Mouse (Mus musculus) kidney, embryonic 16.5 days (tissue): Measurements from ENCODE around the gene Selenot. TPM values are rescaled to one million over a fixed set of nuclear protein-coding genes. Genes with fewer than 3 reads are reported as not detected.

Source experiments
- ATAC-seq: fragments of 200-750 bp; cut with Nextera tagmentation; 2 replicates; pipeline ENCODE4 v1.8.0; 2017; ENCODE audit warnings: moderate TSS enrichment; ENCODE audit not compliant: low FRiP score, low TSS enrichment
- H3K27ac ChIP-seq: fragments of 300-500 bp; sonication (generic); 2 replicates; pipeline ENCODE4 v1.5.1; 2014; ENCODE audit warnings: low read length
- H3K27me3 ChIP-seq: fragments of 300-500 bp; sonication (generic); 2 replicates; pipeline ENCODE4 v1.6.1; 2014; ENCODE audit warnings: low read length, control low read depth, mixed read lengths; ENCODE audit not compliant: insufficient read depth
- H3K36me3 ChIP-seq: fragments of 300-500 bp; sonication (generic); 2 replicates; pipeline ENCODE4 v1.6.1; 2014; ENCODE audit warnings: low read length, control low read depth, mixed read lengths; ENCODE audit not compliant: insufficient read depth
- H3K4me1 ChIP-seq: fragments of 300-500 bp; sonication (generic); 2 replicates; pipeline ENCODE4 v1.6.1; 2014; ENCODE audit warnings: low read length, control low read depth, mixed read lengths; ENCODE audit not compliant: insufficient read depth
- H3K4me2 ChIP-seq: fragments of 300-500 bp; sonication (generic); replicated peaks from 2 replicates; pipeline ENCODE4 v1.6.1; 2014; ENCODE audit warnings: low read depth, low read length
- H3K4me3 ChIP-seq: fragments of 300-500 bp; sonication (generic); 2 replicates; pipeline ENCODE4 v1.5.1; 2014; ENCODE audit warnings: mild to moderate bottlenecking, low read length
- H3K9ac ChIP-seq: fragments of 300-500 bp; sonication (generic); replicated peaks from 2 replicates; pipeline ENCODE4 v1.6.1; 2014; ENCODE audit warnings: low read length
- H3K9me3 ChIP-seq: fragments of 300-500 bp; sonication (generic); 2 replicates; pipeline ENCODE4 v1.6.1; 2016; ENCODE audit warnings: low read length, control low read depth
- WGBS: fragments of 180-500 bp; shearing (Covaris S2); extraction: QIAGEN DNeasy Blood & Tissue Kit; methylation state at CpG from one replicate; pipeline ENCODE4 v1.1.7; 2014; 5-methylcytosine and 5-hydroxymethylcytosine counted together
- polyA plus RNA-seq: library from polyadenylated mRNA; unstranded; fragments of >200 nt; fragmentation: Nextera tagmentation; extraction: Ambion mirVana; gene quantifications from 2 replicates; pipeline ENCODE4 v1.2.1, GENCODE M21; 2015

Gene Selenot
- 24.3 and 27.3 TPM in 2 replicates for polyA plus RNA-seq

DNA sequence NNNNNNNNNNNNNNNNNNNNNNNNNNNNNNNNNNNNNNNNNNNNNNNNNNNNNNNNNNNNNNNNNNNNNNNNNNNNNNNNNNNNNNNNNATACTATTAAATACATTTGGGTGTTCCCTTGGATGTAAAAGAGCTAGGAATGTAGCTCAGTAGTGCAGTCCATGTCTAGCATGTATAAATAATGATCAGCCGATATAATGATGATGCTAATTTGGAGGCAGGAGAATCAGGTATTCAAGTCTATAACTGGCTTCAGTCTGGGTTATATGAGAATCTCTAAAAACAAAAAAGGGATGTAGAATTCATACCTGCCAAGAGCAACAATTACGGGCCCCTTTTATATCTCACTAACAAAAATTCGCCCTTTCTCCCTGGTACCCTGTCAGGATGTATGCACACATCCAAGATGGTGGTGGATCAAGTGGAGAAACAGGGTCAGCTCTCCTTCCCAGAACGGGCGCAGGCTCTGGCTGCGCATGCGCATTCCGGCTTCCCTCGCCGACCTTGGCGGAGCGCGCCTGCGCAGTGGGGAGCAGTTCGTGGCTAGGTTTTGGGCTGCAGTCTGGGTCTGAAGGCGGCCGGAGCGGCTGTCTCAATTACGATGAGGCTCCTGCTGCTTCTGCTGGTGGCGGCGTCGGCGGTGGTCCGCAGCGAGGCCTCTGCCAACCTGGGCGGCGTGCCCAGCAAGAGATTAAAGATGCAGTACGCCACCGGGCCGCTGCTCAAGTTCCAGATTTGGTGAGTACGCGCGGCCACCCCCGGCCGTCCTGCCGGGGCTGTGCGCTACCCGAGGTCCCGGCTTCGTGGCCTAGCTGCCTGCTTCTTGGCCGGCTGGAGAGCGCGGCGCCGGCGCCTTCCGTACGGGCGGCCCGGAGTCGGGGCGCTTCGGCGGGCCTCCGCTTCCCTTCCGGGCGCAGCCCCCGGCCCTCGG, at the start of gene Selenot:
Gene Selenot (plus strand): TSS at position 500 of the 930 bp plus-strand sequence.
- Histone ChIP-seq H3K27me3 (no peaks in the 10 kb centered on the region), H3K9ac (peak within 1 kb of the TSS; percentile 100), H3K4me1 (peaks cover 5% of the 10 kb centered on the region; the same call in 1 of the 2 replicates), H3K4me2 (peak within 1 kb of the TSS; percentile 60), H3K9me3 (no peaks in the 10 kb centered on the region), H3K36me3 (peaks cover 12% of the 10 kb centered on the region; the same call in 1 of the 2 replicates), H3K4me3 (peak within 1 kb of the TSS; percentile 90), H3K27ac (peak within 1 kb of the TSS; percentile 100)
- WGBS: 1% methylated on average over 59 of the region's 59 CpGs
- peak; percentile 95 for ATAC-seq

DNA sequence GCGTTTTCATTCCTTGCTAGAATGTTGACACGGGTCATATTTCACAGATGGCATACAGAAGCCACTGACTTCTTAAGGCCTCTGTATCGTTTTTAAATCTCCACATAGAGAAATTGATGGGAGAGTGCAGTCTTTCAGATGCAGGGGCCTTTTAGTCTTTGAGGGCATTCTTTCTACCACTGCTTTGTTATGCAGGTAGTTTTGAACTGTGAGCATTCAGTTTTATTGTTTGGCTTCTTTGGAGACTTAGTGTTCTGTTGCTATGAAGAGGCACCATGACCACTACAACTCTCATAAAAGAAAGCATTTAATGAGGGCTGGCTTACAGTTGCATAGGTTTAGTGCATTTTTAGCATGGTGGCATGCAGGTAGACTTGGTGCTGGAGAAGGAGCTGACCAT, 39.9 kb upstream of the Selenot start:
- Histone ChIP-seq H3K4me2 (no peak overlapping the region), H3K4me1 (no peaks in the 10 kb centered on the region), H3K36me3 (peaks cover 45% of the 10 kb centered on the region), H3K27me3 (no peaks in the 10 kb centered on the region), H3K9ac (no peak overlapping the region), H3K27ac (no peak overlapping the region), H3K4me3 (no peak overlapping the region), H3K9me3 (no peaks in the 10 kb centered on the region)
- ATAC-seq: no peak
- 86% methylated on average over 3 of the region's 3 CpGs for WGBS

DNA sequence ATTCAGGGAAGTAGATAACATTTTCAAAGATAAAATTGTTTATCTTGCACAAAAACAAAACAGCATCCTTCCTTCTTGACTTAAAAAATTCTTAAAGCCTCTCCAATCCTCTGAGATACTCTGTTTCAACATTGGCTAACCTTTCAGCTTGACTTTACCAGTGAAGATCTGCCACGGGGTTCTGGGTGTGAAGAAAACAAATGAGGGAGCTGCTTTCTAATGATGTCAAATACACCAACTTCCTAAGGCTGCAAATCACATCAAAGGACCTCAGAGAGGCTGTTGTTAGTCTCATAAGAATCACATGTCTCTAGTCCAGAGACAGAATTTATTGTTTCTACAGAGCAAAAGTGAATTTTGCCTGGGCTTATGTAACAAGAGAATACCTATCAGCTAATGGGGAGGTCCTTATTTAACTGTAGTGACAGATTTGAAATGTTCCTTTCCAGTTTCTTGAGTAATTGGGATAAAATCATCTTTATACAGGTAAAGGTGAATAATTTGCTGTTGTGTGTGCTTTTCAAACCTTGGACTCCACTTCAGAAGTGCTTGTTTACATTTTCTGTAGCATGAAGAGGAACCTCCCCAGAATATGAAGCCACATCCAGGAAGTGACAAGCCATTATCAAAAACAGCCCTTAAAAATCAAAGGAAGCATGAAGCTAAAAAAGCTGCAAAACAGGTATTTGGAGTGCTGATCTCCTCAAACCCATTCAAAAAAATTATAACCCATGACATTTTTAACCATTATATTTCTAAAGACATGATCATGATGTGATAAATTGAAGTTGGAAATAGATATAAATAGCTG, 24.2 kb upstream of the Selenot start:
- Histone ChIP-seq H3K4me1 (no peaks in the 10 kb centered on the region), H3K27ac (no peak overlapping the region), H3K9me3 (no peaks in the 10 kb centered on the region), H3K4me2 (no peak overlapping the region), H3K9ac (no peak overlapping the region), H3K36me3 (peaks cover 35% of the 10 kb centered on the region), H3K27me3 (no peaks in the 10 kb centered on the region), H3K4me3 (no peak overlapping the region)
- no peak for ATAC-seq
- 63% methylated on average over 1 of the region's 1 CpGs for WGBS

GRCm38 (mm10) chr3:58556649-58557048, 19.8 kb upstream of the Selenot start:
- WGBS: 90% methylated on average over 7 of the region's 7 CpGs
- Histone ChIP-seq H3K4me1 (no peaks in the 10 kb centered on the region), H3K9ac (no peak overlapping the region), H3K4me3 (no peak overlapping the region), H3K27me3 (no peaks in the 10 kb centered on the region), H3K36me3 (peaks cover 21% of the 10 kb centered on the region), H3K4me2 (no peak overlapping the region), H3K9me3 (no peaks in the 10 kb centered on the region), H3K27ac (no peak overlapping the region)
- ATAC-seq: no peak

DNA sequence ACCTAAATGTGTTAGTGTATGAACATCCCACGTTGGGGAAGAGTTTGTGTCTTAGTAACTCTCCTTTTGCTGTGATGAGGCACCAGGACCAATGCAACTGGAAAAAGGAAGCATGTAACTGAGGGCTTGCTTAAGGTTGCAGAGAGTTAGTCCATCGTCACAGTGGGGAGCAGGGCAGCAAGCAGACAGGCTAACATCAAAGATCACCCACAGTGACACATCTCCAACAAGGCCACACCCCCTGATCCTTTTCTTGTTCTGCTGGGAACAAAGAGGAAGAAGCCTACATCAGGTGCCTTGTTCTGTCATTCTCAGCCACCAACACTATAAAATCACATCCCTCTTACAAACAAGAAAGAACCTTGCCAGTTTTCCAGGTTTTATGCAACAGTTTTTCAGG, 16.5 kb upstream of the Selenot start:
- Histone ChIP-seq H3K9me3 (no peaks in the 10 kb centered on the region), H3K27ac (no peak overlapping the region), H3K9ac (no peak overlapping the region), H3K36me3 (peaks cover 16% of the 10 kb centered on the region), H3K4me1 (no peaks in the 10 kb centered on the region), H3K4me2 (no peak overlapping the region), H3K4me3 (no peak overlapping the region), H3K27me3 (no peaks in the 10 kb centered on the region)
- 37% methylated on average over 2 of the region's 2 CpGs for WGBS
- no peak for ATAC-seq

DNA sequence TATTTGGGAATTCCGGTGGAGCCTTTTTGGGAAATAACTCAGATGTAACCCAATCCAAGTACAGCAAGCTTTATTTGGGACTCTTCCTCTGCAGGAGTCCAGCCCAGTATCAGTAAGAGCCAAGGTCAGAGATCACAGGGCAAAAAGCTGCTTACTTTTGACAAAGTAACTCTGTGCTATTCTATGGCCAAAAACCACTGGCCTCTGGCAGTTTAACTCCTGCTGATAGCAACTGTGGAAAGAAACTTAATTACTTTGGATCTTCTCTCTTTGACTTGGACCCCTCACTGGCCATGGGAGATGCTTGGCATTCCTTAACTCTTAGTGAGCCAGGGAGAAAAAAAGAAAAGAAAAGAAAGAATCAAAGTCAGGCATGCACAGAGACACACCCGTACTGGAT, 15.0 kb upstream of the Selenot start:
- H3K4me1 ChIP-seq: no peaks in the 10 kb centered on the region
- H3K9ac ChIP-seq: no peak overlapping the region
- no peaks in the 10 kb centered on the region for H3K27me3 ChIP-seq
- WGBS: 55% methylated on average over 2 of the region's 2 CpGs
- peaks cover 9% of the 10 kb centered on the region; the same call in 1 of the 2 replicates for H3K36me3 ChIP-seq
- no peak for ATAC-seq
- H3K9me3 ChIP-seq: no peaks in the 10 kb centered on the region
- H3K4me3 ChIP-seq: no peak overlapping the region
- no peak overlapping the region for H3K27ac ChIP-seq
- H3K4me2 ChIP-seq: no peak overlapping the region

DNA sequence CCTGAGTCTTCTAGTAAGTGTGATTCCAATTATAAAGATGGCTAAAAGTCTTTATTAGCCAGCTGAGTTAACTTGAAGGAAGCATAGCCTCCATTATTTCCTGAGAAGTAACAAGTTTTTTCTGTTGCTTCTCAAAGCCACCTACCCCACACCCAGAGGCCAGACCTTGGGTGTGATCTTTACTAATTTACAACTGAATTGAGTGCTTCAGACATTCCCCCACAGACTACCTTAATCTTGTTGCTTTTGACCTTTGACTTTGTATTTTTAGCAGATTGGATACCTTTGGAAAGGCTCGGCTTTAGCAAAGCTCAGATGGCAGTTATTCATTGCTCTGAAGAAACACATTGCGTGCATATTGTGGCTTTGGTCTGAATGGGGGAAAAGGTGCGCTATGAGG, 5.6 kb upstream of the Selenot start:
- H3K4me1 ChIP-seq: no peaks in the 10 kb centered on the region
- WGBS: 73% methylated on average over 3 of the region's 3 CpGs

DNA sequence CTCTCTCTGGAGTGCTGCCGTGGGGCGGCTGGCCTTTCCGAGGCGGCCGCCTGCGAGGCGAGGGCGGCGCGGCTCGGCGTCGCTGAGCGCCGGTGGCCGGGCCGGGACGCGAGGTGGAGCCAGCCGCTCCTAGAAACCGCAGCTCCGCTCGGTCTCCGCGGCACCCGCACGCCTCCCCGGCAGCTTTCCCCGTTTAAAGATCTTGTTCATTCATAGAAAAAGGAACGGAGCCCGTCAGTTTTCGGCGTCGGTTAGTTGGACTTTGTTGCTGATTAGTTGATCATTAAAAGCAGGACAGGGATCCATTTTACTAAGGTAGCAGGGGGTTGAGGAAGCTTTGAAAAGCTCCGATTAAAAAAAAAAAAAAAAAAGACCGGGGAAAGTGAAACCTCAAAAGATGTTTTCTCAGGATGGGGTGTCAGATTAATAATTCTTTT, 649 bp downstream of the Selenot start:
- peak; percentile 86; the same call in 1 of the 2 replicates for ATAC-seq
- H3K36me3 ChIP-seq: peaks cover 12% of the 10 kb centered on the region; the same call in 1 of the 2 replicates
- H3K9ac ChIP-seq: peak overlapping the region; percentile 100
- peak overlapping the region; percentile 90 for H3K4me3 ChIP-seq
- H3K4me2 ChIP-seq: peak overlapping the region; percentile 60
- H3K4me1 ChIP-seq: peaks cover 10% of the 10 kb centered on the region; the same call in 1 of the 2 replicates
- H3K9me3 ChIP-seq: no peaks in the 10 kb centered on the region
- H3K27ac ChIP-seq: peak overlapping the region; percentile 100
- WGBS: under 1% methylated on average over 35 of the region's 36 CpGs
- no peaks in the 10 kb centered on the region for H3K27me3 ChIP-seq

More for the DNA sequence above, 5.6 kb upstream of the Selenot start:
- H3K4me2 ChIP-seq: no peak overlapping the region
- no peak overlapping the region for H3K4me3 ChIP-seq
- H3K36me3 ChIP-seq: no peaks in the 10 kb centered on the region
- no peak overlapping the region for H3K9ac ChIP-seq
- no peak overlapping the region for H3K27ac ChIP-seq
- peaks cover 2% of the 10 kb centered on the region; the same call in 1 of the 2 replicates for H3K9me3 ChIP-seq
- ATAC-seq: no peak
- no peaks in the 10 kb centered on the region for H3K27me3 ChIP-seq

GRCm38 (mm10) chr3:58577506-58578050, 1.1 kb downstream of the Selenot start:
- Histone ChIP-seq H3K36me3 (peaks cover 12% of the 10 kb centered on the region; the same call in 1 of the 2 replicates), H3K4me1 (peaks cover 10% of the 10 kb centered on the region; the same call in 1 of the 2 replicates), H3K27ac (peak overlapping the region; percentile 100; the same call in 1 of the 2 replicates), H3K27me3 (no peaks in the 10 kb centered on the region), H3K4me3 (peak overlapping the region; percentile 90), H3K4me2 (peak overlapping the region; percentile 60), H3K9ac (peak overlapping the region; percentile 38; the same call in 1 of the 2 replicates), H3K9me3 (no peaks in the 10 kb centered on the region)
- WGBS: 11% methylated on average over 8 of the region's 8 CpGs
- ATAC-seq: no peak
